In genomic region chr16:11380038-11380437, GRCm38 (mm10) we compare ENCODE assay signal across 16 mouse cellular contexts.
"Had no signal": no experiment of that assay in that cellular context is flagged by ENCODE, and none has a peak within 500 bp of the region (broad histone marks: within the 10 kb centered on the region; RNA-seq: fewer than 3 reads in every experiment).

No protein-coding gene starts in this region.

- H3K36me3 ChIP-seq: kidney, embryonic 15.5 days; liver, embryonic 12.5 days; liver, embryonic 15.5 days; lung, embryonic 15.5 days had no signal

- H3K9me3 ChIP-seq: kidney, embryonic 15.5 days; limb, embryonic 13.5 days; liver, embryonic 12.5 days; liver, embryonic 15.5 days; lung, embryonic 15.5 days had no signal

- H3K4me3 ChIP-seq: kidney, embryonic 15.5 days; limb, embryonic 13.5 days; liver, embryonic 12.5 days; liver, embryonic 15.5 days; lung, embryonic 15.5 days had no signal

- H3K4me1 ChIP-seq: kidney, embryonic 15.5 days; liver, embryonic 15.5 days; lung, embryonic 15.5 days had no signal

- H3K4me2 ChIP-seq: kidney, embryonic 15.5 days; limb, embryonic 13.5 days; liver, embryonic 12.5 days; liver, embryonic 15.5 days; lung, embryonic 15.5 days; midbrain, embryonic 11.5 days had no signal

- H3K9ac ChIP-seq: kidney, embryonic 15.5 days; limb, embryonic 13.5 days; liver, embryonic 12.5 days; liver, embryonic 15.5 days; lung, embryonic 15.5 days had no signal

- H3K27me3 ChIP-seq: kidney, embryonic 15.5 days; limb, embryonic 13.5 days; liver, embryonic 12.5 days; liver, embryonic 15.5 days; lung, embryonic 15.5 days had no signal

- H3K27ac ChIP-seq: kidney, embryonic 15.5 days; limb, embryonic 13.5 days; liver, embryonic 12.5 days; liver, embryonic 15.5 days; lung, embryonic 15.5 days had no signal

- DNase-seq: kidney, adult 8-10 months; kidney, postnatal 14 days; kidney, postnatal 4 days; left cerebral cortex, postnatal 4 days; liver; lung, adult 18-20 months; lung, postnatal 10 days; lung, postnatal 4 days; midbrain, embryonic 14.5 days; thymus, postnatal 25 days had no signal

- ATAC-seq: liver, embryonic 12.5 days had no signal
